Mouse (Mus musculus): Measurements from ENCODE around the gene Calr.

Gene Calr

GRCm38 (mm10) chr8:84846722-84847572 lies at the start of gene Calr:
Gene Calr (minus strand): TSS chr8:84846934.
- DNase-seq (ENCODE audit: low spot score in 2 of 2): peak; percentile 100

DNA sequence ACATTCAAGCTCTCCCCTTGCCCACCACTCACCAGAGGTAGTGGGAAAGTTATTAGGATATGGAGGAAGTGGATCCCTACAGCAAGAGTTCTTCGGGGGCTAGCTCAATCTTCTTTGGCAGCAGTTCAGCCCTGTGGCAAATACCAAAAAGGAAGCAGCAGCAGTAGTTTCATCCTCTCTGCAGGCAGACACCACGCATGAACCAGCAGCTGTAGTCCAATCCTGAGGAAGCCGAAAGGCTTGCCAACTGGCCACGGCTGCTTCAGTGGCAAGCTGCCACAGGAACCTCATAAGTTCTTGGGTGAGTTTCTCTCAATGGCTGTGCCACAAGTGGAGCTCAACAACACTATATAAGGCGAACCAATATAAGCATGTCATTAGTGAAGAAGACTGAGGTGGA lies 49.2 kb upstream of the Calr start:
- DNase-seq (ENCODE audit: low spot score in 2 of 2): no peak

DNA sequence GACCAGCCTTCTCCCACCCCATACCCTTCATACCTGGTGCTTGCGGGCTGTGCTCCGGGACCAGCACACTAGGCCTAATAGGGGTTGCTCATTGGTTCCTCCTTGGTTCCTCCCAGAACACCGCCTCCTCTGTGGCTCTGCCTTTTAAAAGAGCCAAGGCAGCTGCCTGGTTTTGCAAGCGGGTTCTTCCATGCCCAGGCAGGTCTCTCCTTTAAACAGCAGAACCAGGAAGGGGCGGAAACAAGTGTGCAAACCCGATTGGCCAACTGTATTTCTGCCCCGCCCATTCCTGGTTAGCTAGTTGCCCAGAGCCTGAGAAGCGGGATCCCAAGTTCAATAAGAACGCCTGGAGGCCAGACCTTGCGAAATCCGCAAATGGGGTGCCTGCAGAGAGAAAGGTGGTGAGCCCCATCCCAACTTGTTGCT lies 47.0 kb upstream of the Calr start, which contains the start of gene Gcdh:
Gene Gcdh, minus strand, starts transcription at position 213 of the 426 bp plus-strand sequence.
- peak; percentile 93 to 96 for DNase-seq (ENCODE audit: low spot score in 2 of 2)

DNA sequence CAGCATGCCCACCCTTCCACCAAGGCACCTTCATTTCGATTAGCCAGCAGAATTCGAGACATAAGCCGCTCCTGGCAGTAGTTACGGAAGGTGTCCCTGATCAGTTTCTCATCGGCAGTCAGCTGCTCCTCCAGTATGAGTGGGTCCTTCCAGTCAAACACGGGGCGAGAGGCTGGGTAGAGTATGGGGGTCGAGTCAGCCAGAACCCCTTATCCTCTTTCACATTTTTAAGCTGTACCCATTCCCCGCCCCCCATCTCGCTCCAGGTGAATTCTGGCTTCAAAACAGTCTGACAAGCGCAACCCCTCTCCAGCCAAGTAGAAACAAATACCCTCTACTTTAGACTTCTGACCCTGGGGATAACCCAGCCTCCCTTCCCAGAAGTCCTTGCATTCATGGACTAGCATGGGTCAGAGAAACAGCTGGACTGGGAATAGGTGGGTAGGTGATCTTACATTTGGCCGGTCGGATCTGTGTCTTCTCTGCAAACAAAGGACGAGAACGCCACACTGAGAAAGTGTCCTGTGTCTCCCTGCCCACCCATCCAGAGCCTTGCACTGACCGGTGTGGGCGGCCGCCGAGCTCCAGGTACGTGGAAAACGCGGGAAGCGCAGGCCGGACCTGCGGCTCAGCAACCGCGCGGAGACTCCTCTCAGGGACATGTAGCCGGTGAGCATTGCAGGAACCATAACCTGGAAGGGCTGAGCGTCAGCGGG lies 46.4 kb upstream of the Calr start:
- no peak for DNase-seq (ENCODE audit: low spot score in 2 of 2)

DNA sequence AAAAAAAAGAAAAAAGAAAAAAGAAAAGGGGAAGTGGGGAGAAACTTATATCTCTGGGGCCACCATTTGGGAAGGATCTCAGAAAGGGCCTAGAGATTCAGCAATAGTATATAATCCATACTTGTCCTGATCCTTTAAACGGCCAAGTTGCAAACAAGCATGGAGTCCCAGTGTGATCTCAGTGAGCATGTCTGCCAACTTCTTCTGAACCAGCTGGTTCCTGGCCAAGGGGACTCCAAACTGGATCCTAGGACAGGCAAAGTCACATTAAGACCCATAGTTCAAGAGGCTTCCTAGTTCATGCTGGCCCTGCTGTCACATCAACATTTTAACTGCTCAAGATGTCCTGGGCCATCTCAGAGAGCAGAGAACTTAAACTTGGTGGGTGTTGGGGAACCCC lies 42.4 kb upstream of the Calr start:
- DNase-seq (ENCODE audit: low spot score in 2 of 2): no peak

DNA sequence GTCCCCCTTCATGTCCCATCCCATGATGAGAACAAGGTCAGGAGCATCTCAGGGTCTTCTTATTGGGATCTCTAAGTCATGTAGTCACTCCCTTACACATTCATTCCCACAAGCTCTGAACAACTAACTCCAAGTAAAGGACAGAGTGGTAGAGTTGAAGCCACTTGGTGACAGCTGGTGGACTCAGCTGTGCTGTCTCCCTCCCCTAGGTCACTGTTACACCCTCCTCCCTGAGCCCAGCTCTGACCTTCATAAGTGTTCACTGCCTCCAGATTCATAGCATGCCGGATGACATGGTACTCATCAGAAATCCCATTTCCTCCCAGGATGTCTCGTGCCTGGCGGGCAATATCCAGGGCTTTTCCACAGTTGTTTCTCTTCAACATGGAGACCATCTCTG lies 41.5 kb upstream of the Calr start:
- DNase-seq (ENCODE audit: low spot score in 2 of 2): no peak

GRCm38 (mm10) chr8:84884728-84885127 lies 38.0 kb upstream of the Calr start:
- no peak for DNase-seq (ENCODE audit: low spot score in 2 of 2)

DNA sequence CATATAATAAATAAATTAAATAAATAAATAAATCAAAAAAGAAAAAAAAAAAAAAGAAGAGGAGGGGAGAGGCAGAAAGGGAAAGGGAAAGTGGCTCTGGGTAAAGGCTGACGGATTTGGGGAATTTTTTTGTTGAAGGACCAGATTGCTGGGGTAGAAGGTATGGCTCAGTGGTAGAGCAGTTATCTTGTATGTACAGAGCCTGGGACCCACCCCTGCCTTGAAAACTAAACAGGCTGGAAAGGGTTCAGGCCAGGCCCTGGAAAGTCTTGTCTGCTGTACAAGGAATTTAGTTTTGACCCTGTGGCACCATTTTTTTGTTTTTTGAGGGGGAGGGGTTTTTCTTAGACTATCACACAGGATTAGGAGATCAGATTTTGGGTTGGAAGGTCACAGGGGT lies 32.2 kb upstream of the Calr start:
- no peak for DNase-seq (ENCODE audit: low spot score in 2 of 2)

DNA sequence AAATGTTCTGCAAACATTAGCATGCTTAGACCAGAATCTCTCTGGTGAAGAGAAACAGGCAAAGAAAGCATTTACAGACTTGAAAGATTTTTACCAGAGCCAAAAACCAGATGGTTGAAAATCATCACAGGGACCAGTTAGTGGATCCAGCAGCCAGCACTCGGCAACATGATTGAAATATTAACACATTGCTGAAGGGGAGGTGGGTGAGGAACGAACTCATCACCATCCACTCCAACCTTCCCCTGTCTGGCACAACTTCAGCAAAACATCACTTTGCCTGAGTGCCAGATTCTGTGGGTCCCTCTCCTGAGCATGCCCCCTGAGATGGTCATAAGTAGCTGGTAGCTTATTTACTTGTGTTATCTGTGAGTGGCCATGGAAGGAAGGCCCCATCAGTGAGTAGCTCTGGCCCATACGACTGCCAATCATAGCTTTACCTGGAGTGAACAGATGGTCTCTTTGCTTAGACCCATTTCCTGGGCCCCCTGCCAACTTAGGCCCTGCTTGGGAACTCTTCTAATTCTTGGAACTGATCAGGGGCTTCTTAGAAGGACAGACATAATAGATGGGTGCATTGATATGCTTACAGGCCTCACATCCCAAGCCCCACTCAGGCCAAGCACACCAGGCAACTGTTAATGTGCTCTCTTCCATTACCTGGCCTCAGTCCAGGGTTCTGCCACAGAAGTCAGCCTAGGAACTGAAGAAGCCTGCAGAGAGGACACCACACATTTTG lies 30.7 kb upstream of the Calr start:
- no peak for DNase-seq (ENCODE audit: low spot score in 2 of 2)

DNA sequence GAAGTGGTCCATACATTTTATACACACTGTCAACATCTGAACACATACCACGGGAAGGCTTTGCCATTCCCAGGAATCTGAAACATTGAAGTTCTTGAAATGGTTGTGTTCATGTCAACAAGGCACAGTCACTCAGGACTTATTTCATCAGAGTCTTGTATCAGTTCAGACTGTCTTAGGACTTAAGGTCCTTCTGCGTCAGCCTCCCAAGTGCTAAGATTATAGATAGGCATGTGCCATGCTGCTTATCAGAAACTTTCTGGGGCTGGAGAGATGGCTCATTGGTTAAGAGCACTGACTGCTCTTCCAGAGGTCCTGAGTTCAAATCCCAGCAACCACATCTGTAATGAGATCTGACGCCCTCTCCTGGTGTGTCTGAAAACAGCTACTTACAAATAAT lies 27.6 kb upstream of the Calr start:
- no peak for DNase-seq (ENCODE audit: low spot score in 2 of 2)

- DNase-seq (ENCODE audit: low spot score in 2 of 2): no peak
Observed at GRCm38 (mm10) chr8:84873016-84873415, 26.3 kb upstream of the Calr start.

- DNase-seq (ENCODE audit: low spot score in 2 of 2): no peak
Observed at GRCm38 (mm10) chr8:84872309-84872965, 25.7 kb upstream of the Calr start.

DNA sequence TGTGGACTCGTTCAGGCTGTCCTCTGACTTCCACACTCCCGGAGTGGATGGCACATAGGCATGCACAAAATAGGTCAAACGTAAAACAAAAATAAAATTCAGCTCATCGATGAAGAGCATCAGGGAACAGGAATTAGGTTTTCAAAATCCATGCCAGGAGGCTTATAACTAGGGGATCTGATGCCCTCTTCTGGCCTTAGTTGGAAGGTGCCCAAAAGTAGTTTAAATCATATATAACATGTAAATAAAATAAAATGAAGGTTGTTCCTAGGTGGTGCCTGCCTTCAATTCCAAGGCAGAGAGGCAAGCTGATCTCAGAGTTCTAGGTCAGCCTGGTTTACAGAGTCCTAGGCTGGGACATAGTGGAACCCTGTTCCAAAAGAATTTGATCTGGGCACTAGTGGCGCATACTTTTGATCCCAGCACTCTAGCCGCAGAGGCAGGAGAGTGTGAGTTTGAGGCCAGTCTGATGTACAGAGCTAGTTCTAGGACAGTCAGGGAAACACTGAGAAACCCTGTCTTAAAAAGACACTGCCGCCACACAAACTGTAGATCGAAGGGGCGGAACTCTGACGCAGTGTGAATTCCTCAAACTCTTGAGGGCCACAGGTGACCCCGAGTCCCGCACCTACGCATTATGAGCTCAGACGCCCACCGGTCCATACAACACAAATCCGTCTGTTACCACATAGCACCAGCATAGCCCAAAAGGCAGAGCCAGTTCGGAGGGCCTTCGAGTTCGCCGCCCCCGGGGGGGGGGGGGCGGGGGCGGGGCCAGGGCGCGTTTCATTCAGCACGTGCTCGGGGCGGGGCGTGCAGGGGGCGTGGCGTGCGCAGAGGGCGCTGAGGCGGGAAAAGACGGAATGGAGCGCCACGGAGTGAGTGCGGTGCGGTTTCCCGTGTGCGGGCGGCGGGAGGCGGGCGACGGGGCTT lies 24.9 kb upstream of the Calr start, which contains the start of gene Syce2:
Gene Syce2, plus strand, starts transcription at position 736 of the 933 bp plus-strand sequence.
- DNase-seq (ENCODE audit: low spot score in 2 of 2): peak in 1 of 2 experiments; percentile 40

GRCm38 (mm10) chr8:84856864-84857441 lies 10.2 kb upstream of the Calr start, which contains the start of gene Farsa:
Gene Farsa (plus strand): TSS chr8:84856989.
- DNase-seq (ENCODE audit: low spot score in 2 of 2): peak; percentile 75 to 96

DNA sequence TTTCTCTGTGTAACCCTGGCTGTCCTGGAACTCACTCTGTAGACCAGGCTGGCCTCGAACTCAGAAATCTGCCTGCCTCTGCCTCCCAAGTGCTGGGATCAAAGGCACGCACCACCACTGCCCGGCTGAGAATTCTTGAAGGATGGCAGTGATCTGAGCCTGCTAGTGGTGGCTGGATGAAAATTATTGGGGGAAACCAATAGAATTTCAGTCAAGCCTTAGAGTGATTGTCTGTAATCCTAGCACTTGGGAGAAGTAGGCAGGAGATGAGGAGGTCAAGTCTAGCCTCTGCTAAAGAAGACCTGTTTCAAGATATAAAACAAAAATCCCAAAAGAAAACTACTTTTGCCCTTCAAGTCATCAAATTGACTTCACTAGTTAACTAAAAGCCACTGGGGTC lies 9.7 kb upstream of the Calr start:
- no peak for DNase-seq (ENCODE audit: low spot score in 2 of 2)

DNA sequence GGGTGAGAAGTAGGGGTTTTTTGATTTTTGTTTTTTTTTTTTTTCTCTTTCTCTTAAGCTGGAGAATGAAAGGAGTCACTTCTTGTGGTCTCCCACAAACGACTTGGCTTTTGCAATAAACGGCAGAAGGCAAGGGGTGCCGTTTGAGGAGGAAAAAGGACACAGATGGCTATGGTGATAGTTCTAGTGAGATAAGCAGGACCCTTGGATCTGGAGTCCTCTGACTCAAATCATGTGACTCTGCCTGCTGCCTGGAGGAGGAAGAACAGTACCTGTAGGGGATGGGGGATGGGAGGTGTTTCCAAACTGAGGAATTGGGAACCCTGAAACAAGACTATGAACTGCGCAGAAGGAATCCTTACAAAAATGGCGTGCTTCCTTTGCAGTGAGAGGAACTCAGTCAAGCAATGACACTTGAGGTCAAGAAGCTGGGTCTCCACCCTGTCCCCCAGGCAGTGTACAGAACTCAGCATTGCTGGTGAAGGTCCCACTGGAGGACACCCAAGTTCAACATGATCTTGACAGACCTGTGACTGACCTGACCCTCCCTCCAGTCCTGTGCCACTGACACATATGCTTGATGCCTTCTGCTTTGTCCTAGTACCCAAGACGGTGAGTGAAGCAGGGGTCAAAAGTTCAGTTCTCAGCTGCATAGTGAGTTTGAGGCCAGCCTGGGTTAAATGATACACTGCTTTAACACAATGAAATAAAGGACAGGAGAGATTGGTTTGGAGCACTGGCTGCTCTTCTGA lies 1.1 kb upstream of the Calr start:
- DNase-seq (ENCODE audit: low spot score in 2 of 2): no peak

DNA sequence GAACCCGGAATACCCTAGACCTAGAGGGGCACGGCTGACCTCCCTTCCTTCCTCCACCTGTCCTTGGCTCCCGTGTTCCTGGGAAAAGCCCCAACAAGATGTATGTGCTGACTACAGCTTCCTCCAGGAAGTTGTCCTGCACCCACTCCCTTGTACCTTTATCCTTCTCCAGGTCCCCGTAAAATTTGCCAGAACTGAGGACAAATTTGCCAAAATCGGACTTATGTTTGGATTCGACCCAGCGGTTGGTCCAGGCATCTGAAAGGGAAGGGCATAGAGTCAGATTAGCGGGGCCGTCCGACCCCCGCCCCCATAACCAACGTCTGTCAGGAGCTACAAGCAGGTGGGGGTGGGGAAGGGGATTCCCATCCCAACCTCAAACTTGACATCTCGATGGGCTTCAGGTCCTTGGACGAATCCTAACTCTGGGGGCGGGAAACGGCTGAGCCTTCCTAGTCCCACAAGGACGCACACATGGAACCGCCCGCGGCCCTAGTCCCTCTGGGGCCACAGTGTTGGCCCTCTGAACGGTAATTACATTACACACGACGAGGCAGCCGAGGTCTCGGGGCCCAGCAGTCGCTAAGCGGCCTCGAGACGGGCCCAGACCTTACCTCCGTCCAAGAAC lies 526 bp downstream of the Calr start:
- DNase-seq (ENCODE audit: low spot score in 2 of 2): peak in 1 of 2 experiments; percentile 53

- no peak for DNase-seq (ENCODE audit: low spot score in 2 of 2)
Observed at GRCm38 (mm10) chr8:84845355-84846093, 1.2 kb downstream of the Calr start.
